Mouse (Mus musculus) R1 (cell line): ENCODE measurements around the gene Bcor.

ENCODE experiments used
- DNase-seq: peaks from one replicate; pipeline ENCODE4 v3.0.0-alpha.2; 2018; ENCODE audit warnings: low read depth, low spot score

The Bcor gene

GRCm38 (mm10) chrX:12005181-12006030, 154.7 kb downstream of the Bcor start:
- peak; percentile 74 for DNase-seq

- DNase-seq, result no peak
Measured at GRCm38 (mm10) chrX:12004416-12004815, 155.7 kb downstream of the Bcor start.

- DNase-seq, result no peak
Measured at GRCm38 (mm10) chrX:12003947-12004346, 156.2 kb downstream of the Bcor start.

GRCm38 (mm10) chrX:12003539-12003938, 156.6 kb downstream of the Bcor start:
- no peak for DNase-seq

- DNase-seq, result no peak
Measured at GRCm38 (mm10) chrX:12003106-12003505, 157.0 kb downstream of the Bcor start.

GRCm38 (mm10) chrX:12002596-12002995, 157.6 kb downstream of the Bcor start:
- no peak for DNase-seq

- no peak for DNase-seq
Measured at GRCm38 (mm10) chrX:12001969-12002368, 158.2 kb downstream of the Bcor start.

GRCm38 (mm10) chrX:12001336-12001735, 158.8 kb downstream of the Bcor start:
- DNase-seq, result no peak

GRCm38 (mm10) chrX:12000620-12001019, 159.5 kb downstream of the Bcor start:
- no peak for DNase-seq

- DNase-seq, result peak; percentile 85
Measured at GRCm38 (mm10) chrX:11999951-12000350, 160.2 kb downstream of the Bcor start.

GRCm38 (mm10) chrX:11998934-11999336, 161.2 kb downstream of the Bcor start:
- DNase-seq, result peak; percentile 56

GRCm38 (mm10) chrX:11996891-11997290, 163.3 kb downstream of the Bcor start:
- no peak for DNase-seq

GRCm38 (mm10) chrX:11996489-11996888, 163.7 kb downstream of the Bcor start:
- DNase-seq, result no peak

GRCm38 (mm10) chrX:11993641-11994419, 166.3 kb downstream of the Bcor start:
- no peak for DNase-seq

- DNase-seq, result no peak
Measured at GRCm38 (mm10) chrX:11989471-11989870, 170.7 kb downstream of the Bcor start.

- DNase-seq, result no peak
Measured at GRCm38 (mm10) chrX:11988191-11988896, 171.8 kb downstream of the Bcor start.

GRCm38 (mm10) chrX:11987602-11988001, 172.6 kb downstream of the Bcor start:
- no peak for DNase-seq
